Mouse (Mus musculus) G1E (cell line): ENCODE data around the gene Wnt10a.

Experiments used
- CTCF ChIP-seq: IDR thresholded peaks from 2 replicates; pipeline ENCODE4 v1.5.1; 2012; ENCODE audit warnings: low read depth, low read length, inconsistent platforms, mixed read lengths
- GATA1 ChIP-seq: IDR thresholded peaks from 2 replicates; pipeline ENCODE4 v1.6.1; 2012; ENCODE audit warnings: borderline replicate concordance, low read length, inconsistent platforms, mixed read lengths

GRCm38 (mm10) chr1:74804211-74804870 is 13.0 kb downstream of the Wnt10a start:
- TF ChIP-seq CTCF, result no peak
- no peak for TF ChIP-seq GATA1
